Mouse (Mus musculus): ENCODE measurements at regions not wholly inside any gene's neighbourhood (a gene's known extent, or its start where the extent isn't known, plus 50 kb on each side); places are given as distances from the start of the nearest gene placed in this dataset.

DNA sequence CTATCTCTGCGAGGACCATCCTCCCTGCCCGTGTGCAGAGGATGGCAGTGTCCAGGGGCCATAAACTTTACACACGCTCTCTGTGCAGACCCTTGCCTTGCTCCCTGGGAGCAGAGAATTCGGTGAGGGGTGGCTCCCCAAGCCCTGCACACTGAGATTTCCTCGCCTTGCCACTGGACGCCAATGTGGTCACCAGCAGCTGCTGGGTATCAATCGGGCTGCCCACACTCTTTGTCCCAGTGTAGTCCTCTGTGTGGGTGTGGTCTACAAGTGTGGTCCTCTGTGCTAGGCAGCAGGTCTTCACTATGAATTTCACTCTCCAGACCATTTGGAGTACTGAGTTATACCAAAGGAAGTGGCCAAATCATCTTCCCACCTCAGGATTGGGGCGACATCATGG is 274.3 kb downstream of the Gadd45g start:
- TF ChIP-seq CTCF (IDR thresholded peaks at IDR 0.05; ENCODE audit: low read depth) (no peak), EP300 (optimal IDR thresholded peaks at IDR 0.05) (no peak)
